8 mouse cellular contexts compared by ENCODE assay signal in the genomic region with DNA sequence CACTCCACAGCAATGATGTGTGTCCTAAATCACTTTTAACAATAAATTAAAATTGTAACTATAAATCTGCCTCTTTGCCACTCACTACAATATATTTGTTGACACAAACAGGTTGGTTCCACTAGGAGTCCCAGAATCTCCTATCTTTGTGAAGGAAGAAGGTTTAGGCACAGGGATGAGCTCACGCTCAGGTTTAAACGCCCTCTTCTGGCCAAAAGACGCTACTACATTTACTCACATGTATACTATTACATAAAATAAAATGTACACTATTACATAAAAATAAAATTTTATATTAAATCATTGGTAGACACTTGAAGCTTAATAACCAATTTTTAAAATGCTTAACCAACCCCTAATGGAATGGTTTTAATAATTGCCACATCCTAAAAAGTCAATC.
DNase-seq lines count a peak whose midpoint lies in the region; ATAC-seq and TF ChIP-seq lines count a peak whose summit lies in the region.

No protein-coding gene starts in this region.

- no peaks in the 10 kb centered on the region for H3K36me3 ChIP-seq in hindbrain, postnatal 0 days (ENCODE audit: insufficient read depth, low read length)
- H3K36me3 ChIP-seq in hindbrain, embryonic 12.5 days: no peaks in the 10 kb centered on the region
- H3K36me3 ChIP-seq in embryonic facial prominence, embryonic 14.5 days (ENCODE audit: control insufficient read depth, insufficient read depth, low read length): no peaks in the 10 kb centered on the region
- no peaks in the 10 kb centered on the region for H3K36me3 ChIP-seq in intestine, embryonic 16.5 days (ENCODE audit: control insufficient read depth, insufficient read depth, low read length)
- H3K36me3 ChIP-seq in heart, embryonic 12.5 days: no peaks in the 10 kb centered on the region

- no peak overlapping the region for H3K4me2 ChIP-seq in hindbrain, postnatal 0 days (ENCODE audit: low read depth, low read length)
- H3K4me2 ChIP-seq in hindbrain, embryonic 12.5 days (replicated peaks): no peak overlapping the region
- no peak overlapping the region for H3K4me2 ChIP-seq in embryonic facial prominence, embryonic 14.5 days (ENCODE audit: low read depth, low read length)
- no peak overlapping the region for H3K4me2 ChIP-seq in intestine, embryonic 16.5 days (ENCODE audit: low read depth, low read length)
- no peak overlapping the region for H3K4me2 ChIP-seq in heart, embryonic 12.5 days

- H3K27me3 ChIP-seq in hindbrain, postnatal 0 days (ENCODE audit: insufficient read depth, low read length): no peaks in the 10 kb centered on the region
- no peaks in the 10 kb centered on the region for H3K27me3 ChIP-seq in hindbrain, embryonic 12.5 days
- no peaks in the 10 kb centered on the region for H3K27me3 ChIP-seq in embryonic facial prominence, embryonic 14.5 days (replicated peaks; ENCODE audit: control insufficient read depth, insufficient read depth, low read length)
- H3K27me3 ChIP-seq in intestine, embryonic 16.5 days (replicated peaks; ENCODE audit: control insufficient read depth, insufficient read depth, low read length): no peaks in the 10 kb centered on the region
- no peaks in the 10 kb centered on the region for H3K27me3 ChIP-seq in heart, embryonic 12.5 days (replicated peaks)

- ATAC-seq in hindbrain, postnatal 0 days: no peak
- no peak for ATAC-seq in hindbrain, embryonic 12.5 days (ENCODE audit: low FRiP score)
- ATAC-seq in embryonic facial prominence, embryonic 14.5 days (ENCODE audit: low read depth): no peak
- no peak for ATAC-seq in intestine, embryonic 16.5 days
- ATAC-seq in heart, embryonic 12.5 days (ENCODE audit: insufficient number of reproducible peaks, low FRiP score): no peak

- no peaks in the 10 kb centered on the region for H3K9me3 ChIP-seq in hindbrain, postnatal 0 days (ENCODE audit: low read length)
- H3K9me3 ChIP-seq in hindbrain, embryonic 12.5 days (replicated peaks): no peaks in the 10 kb centered on the region
- no peaks in the 10 kb centered on the region for H3K9me3 ChIP-seq in embryonic facial prominence, embryonic 14.5 days (ENCODE audit: control insufficient read depth, low read length)
- no peaks in the 10 kb centered on the region for H3K9me3 ChIP-seq in intestine, embryonic 16.5 days (ENCODE audit: control insufficient read depth, low read length)
- H3K9me3 ChIP-seq in heart, embryonic 12.5 days (replicated peaks): no peaks in the 10 kb centered on the region

- no peaks in the 10 kb centered on the region for H3K4me1 ChIP-seq in hindbrain, postnatal 0 days (ENCODE audit: insufficient read depth, low read length)
- no peaks in the 10 kb centered on the region for H3K4me1 ChIP-seq in hindbrain, embryonic 12.5 days
- H3K4me1 ChIP-seq in embryonic facial prominence, embryonic 14.5 days (ENCODE audit: control insufficient read depth, insufficient read depth, low read length): no peaks in the 10 kb centered on the region
- H3K4me1 ChIP-seq in intestine, embryonic 16.5 days (ENCODE audit: control insufficient read depth, insufficient read depth, low read length): no peaks in the 10 kb centered on the region
- no peaks in the 10 kb centered on the region for H3K4me1 ChIP-seq in heart, embryonic 12.5 days (replicated peaks)

- peak; percentile 68 for TF ChIP-seq CTCF in hindbrain, postnatal 0 days (IDR thresholded peaks at IDR 0.05; ENCODE audit: low read depth)

- WGBS in hindbrain, postnatal 0 days: 11% methylated on average over 3 of the region's 3 CpGs
- WGBS in hindbrain, embryonic 12.5 days: 4% methylated on average over 3 of the region's 3 CpGs
- WGBS in embryonic facial prominence, embryonic 14.5 days: 3% methylated on average over 3 of the region's 3 CpGs
- 13% methylated on average over 3 of the region's 3 CpGs for WGBS in intestine, embryonic 16.5 days
- WGBS in heart, embryonic 12.5 days: 4% methylated on average over 3 of the region's 3 CpGs

- no peak overlapping the region for H3K27ac ChIP-seq in hindbrain, postnatal 0 days
- H3K27ac ChIP-seq in hindbrain, embryonic 12.5 days: no peak overlapping the region
- no peak overlapping the region for H3K27ac ChIP-seq in embryonic facial prominence, embryonic 14.5 days (replicated peaks; ENCODE audit: low read depth, low read length)
- no peak overlapping the region for H3K27ac ChIP-seq in intestine, embryonic 16.5 days (ENCODE audit: low read length)
- H3K27ac ChIP-seq in heart, embryonic 12.5 days (ENCODE audit: poor library complexity, severe bottlenecking): no peak overlapping the region

- peak; percentile 61 for DNase-seq in hindbrain, postnatal 0 days (ENCODE audit: low spot score)
- peak; percentile 42 for DNase-seq in thymus, postnatal 0 days (ENCODE audit: low spot score)
- DNase-seq in thymus, postnatal 36 days: no peak
- DNase-seq in embryonic facial prominence, embryonic 14.5 days (ENCODE audit: low spot score): peak; percentile 42
- no peak for DNase-seq in urinary bladder, postnatal 4 days (ENCODE audit: low spot score in 2 of 2)

- H3K9ac ChIP-seq in hindbrain, postnatal 0 days (replicated peaks; ENCODE audit: low read length): no peak overlapping the region
- H3K9ac ChIP-seq in hindbrain, embryonic 12.5 days: no peak overlapping the region
- no peak overlapping the region for H3K9ac ChIP-seq in embryonic facial prominence, embryonic 14.5 days (ENCODE audit: low read depth, low read length)
- H3K9ac ChIP-seq in intestine, embryonic 16.5 days (ENCODE audit: low read depth, low read length): no peak overlapping the region
- no peak overlapping the region for H3K9ac ChIP-seq in heart, embryonic 12.5 days

- no peak overlapping the region for H3K4me3 ChIP-seq in hindbrain, postnatal 0 days (ENCODE audit: low read length)
- no peak overlapping the region for H3K4me3 ChIP-seq in hindbrain, embryonic 12.5 days
- no peak overlapping the region for H3K4me3 ChIP-seq in embryonic facial prominence, embryonic 14.5 days (ENCODE audit: low read depth, low read length)
- H3K4me3 ChIP-seq in intestine, embryonic 16.5 days (ENCODE audit: low read length): no peak overlapping the region
- H3K4me3 ChIP-seq in heart, embryonic 12.5 days: no peak overlapping the region

Comparison
In these comparisons a context has a peak if more than half of its experiments do, and no peak if none do; other contexts are left out.
1. DNase-seq: peak in hindbrain, postnatal 0 days (single experiment), thymus, postnatal 0 days (single experiment) and embryonic facial prominence, embryonic 14.5 days (single experiment); none in thymus, postnatal 36 days (0 of 2) and urinary bladder, postnatal 4 days (0 of 2).